Comparison of ENCODE assay signal across 16 mouse cellular contexts in genomic region chr15:77265318-77265717, GRCm38 (mm10). TPM values are rescaled to one million over a fixed set of nuclear protein-coding genes. Genes with fewer than 3 reads are reported as not detected.
DNase-seq lines count a peak whose midpoint lies in the region; ATAC-seq and TF ChIP-seq lines count a peak whose summit lies in the region.
"Had no signal": no experiment of that assay in that cellular context is flagged by ENCODE, and none has a peak within 500 bp of the region (broad histone marks: within the 10 kb centered on the region; RNA-seq: fewer than 3 reads in every experiment).

No protein-coding gene starts in this region.

- no peaks in the 10 kb centered on the region for H3K27me3 ChIP-seq in heart, embryonic 10.5 days (ENCODE audit: insufficient read depth, poor library complexity, severe bottlenecking)
- H3K27me3 ChIP-seq in intestine, embryonic 15.5 days (replicated peaks): no peaks in the 10 kb centered on the region
- H3K27me3 ChIP-seq in intestine, embryonic 16.5 days (replicated peaks; ENCODE audit: control insufficient read depth, insufficient read depth, low read length): no peaks in the 10 kb centered on the region
- no peaks in the 10 kb centered on the region for H3K27me3 ChIP-seq in neural tube, embryonic 11.5 days (ENCODE audit: control insufficient read depth, insufficient read depth, low read length)

- peak overlapping the region; percentile 60 for H3K27ac ChIP-seq in heart, embryonic 10.5 days
- no peak overlapping the region for H3K27ac ChIP-seq in intestine, embryonic 15.5 days
- H3K27ac ChIP-seq in intestine, embryonic 16.5 days (ENCODE audit: low read length): no peak overlapping the region
- no peak overlapping the region for H3K27ac ChIP-seq in neural tube, embryonic 11.5 days (ENCODE audit: low read depth, low read length)
- H3K27ac ChIP-seq: hindbrain, postnatal 0 days; kidney, postnatal 0 days had no signal

- H3K36me3 ChIP-seq in heart, embryonic 10.5 days: no peaks in the 10 kb centered on the region
- H3K36me3 ChIP-seq in intestine, embryonic 15.5 days: no peaks in the 10 kb centered on the region
- H3K36me3 ChIP-seq in intestine, embryonic 16.5 days (ENCODE audit: control insufficient read depth, insufficient read depth, low read length): 0 out of 2 replicates have a peak, but pooled peaks cover 3% of the 10 kb centered on the region
- H3K36me3 ChIP-seq in neural tube, embryonic 11.5 days (ENCODE audit: control insufficient read depth, insufficient read depth, low read length): no peaks in the 10 kb centered on the region

- TF ChIP-seq CTCF in brain, embryonic 14.5 days (IDR thresholded peaks at IDR 0.05; ENCODE audit: borderline replicate concordance, extremely low read depth, insufficient read depth, insufficient read length): no peak

- TF ChIP-seq POLR2A in brain, embryonic 14.5 days (IDR thresholded peaks at IDR 0.05; ENCODE audit: borderline replicate concordance, extremely low read depth, insufficient read depth, insufficient read length, poor library complexity, severe bottlenecking): no peak

- 31% methylated on average over 4 of the region's 4 CpGs for WGBS in heart, embryonic 10.5 days
- WGBS in intestine, embryonic 15.5 days: 25% methylated on average over 4 of the region's 4 CpGs
- WGBS in intestine, embryonic 16.5 days: 30% methylated on average over 4 of the region's 4 CpGs
- 42% methylated on average over 4 of the region's 4 CpGs for WGBS in neural tube, embryonic 11.5 days

- H3K9me3 ChIP-seq in heart, embryonic 10.5 days: no peaks in the 10 kb centered on the region
- no peaks in the 10 kb centered on the region for H3K9me3 ChIP-seq in intestine, embryonic 15.5 days
- no peaks in the 10 kb centered on the region for H3K9me3 ChIP-seq in intestine, embryonic 16.5 days (ENCODE audit: control insufficient read depth, low read length)
- H3K9me3 ChIP-seq in neural tube, embryonic 11.5 days (ENCODE audit: control insufficient read depth, low read length): no peaks in the 10 kb centered on the region

- peak; percentile 81 for DNase-seq in heart, embryonic 10.5 days (ENCODE audit: low spot score)
- DNase-seq in heart, adult 18-20 months: no peak
- peak; percentile 23 for DNase-seq in brain, embryonic 14.5 days (ENCODE audit: low read depth)
- DNase-seq in neural tube, embryonic 11.5 days (ENCODE audit: low spot score): peak; percentile 31
- no peak for DNase-seq in adipocyte (ENCODE audit: low spot score)
- DNase-seq in frontal cortex, postnatal 36 days (ENCODE audit: low spot score in 2 of 2): no peak
- DNase-seq: adrenal gland, postnatal 36 days; B cell, adult 2 months; cerebellum, adult 11-12 months; liver, postnatal 0 days; right cerebral cortex, adult 18-20 months; thymus, adult 18-20 months had no signal

- no peak overlapping the region for H3K9ac ChIP-seq in intestine, embryonic 15.5 days
- no peak overlapping the region for H3K9ac ChIP-seq in intestine, embryonic 16.5 days (ENCODE audit: low read depth, low read length)
- no peak overlapping the region for H3K9ac ChIP-seq in neural tube, embryonic 11.5 days (ENCODE audit: low read length)
- H3K9ac ChIP-seq: liver, postnatal 0 days had no signal

- H3K4me2 ChIP-seq in intestine, embryonic 15.5 days (replicated peaks): no peak overlapping the region
- no peak overlapping the region for H3K4me2 ChIP-seq in intestine, embryonic 16.5 days (ENCODE audit: low read depth, low read length)
- H3K4me2 ChIP-seq in neural tube, embryonic 11.5 days (ENCODE audit: low read depth): no peak overlapping the region

- H3K4me3 ChIP-seq in heart, embryonic 10.5 days: no peak overlapping the region
- no peak overlapping the region for H3K4me3 ChIP-seq in intestine, embryonic 15.5 days (replicated peaks)
- H3K4me3 ChIP-seq in intestine, embryonic 16.5 days (ENCODE audit: low read length): no peak overlapping the region
- H3K4me3 ChIP-seq in neural tube, embryonic 11.5 days (ENCODE audit: low read depth, low read length): no peak overlapping the region

- 0 out of 2 replicates have a peak, but pooled peaks have one; percentile 14 for ATAC-seq in intestine, embryonic 15.5 days
- ATAC-seq in intestine, embryonic 16.5 days: no peak
- ATAC-seq in neural tube, embryonic 11.5 days (ENCODE audit: insufficient read depth, low FRiP score, low TSS enrichment): no peak
- ATAC-seq: hindbrain, postnatal 0 days; liver, postnatal 0 days had no signal

- peaks cover 39% of the 10 kb centered on the region for H3K4me1 ChIP-seq in heart, embryonic 10.5 days
- H3K4me1 ChIP-seq in intestine, embryonic 15.5 days (replicated peaks): peaks cover 23% of the 10 kb centered on the region
- peaks cover 34% of the 10 kb centered on the region for H3K4me1 ChIP-seq in intestine, embryonic 16.5 days (ENCODE audit: control insufficient read depth, insufficient read depth, low read length)
- peaks cover 7% of the 10 kb centered on the region for H3K4me1 ChIP-seq in neural tube, embryonic 11.5 days (ENCODE audit: control insufficient read depth, insufficient read depth, low read length)

RNA-seq across cellular contexts. Expression of gene Rbfox2, which starts 41.5 kb away (rescaled TPM):
- polyA plus RNA-seq in heart, embryonic 10.5 days (2016; fragmentation: Nextera tagmentation; extraction: Ambion mirVana): 76.2 and 96.5 TPM in 2 replicates
- 10 to 100 TPM; 86.5 to 90.5 TPM for total RNA-seq in heart, adult 18-20 months (2021)
- polyA plus RNA-seq in intestine, embryonic 15.5 days (2015; fragmentation: Nextera tagmentation; extraction: Ambion mirVana): 42.6 and 44.8 TPM in 2 replicates
- polyA plus RNA-seq in intestine, embryonic 16.5 days (2015; fragmentation: Nextera tagmentation; extraction: Ambion mirVana): 31.5 and 34.0 TPM in 2 replicates
- polyA plus RNA-seq in brain, embryonic 14.5 days (2012; rRNA removed): 315 and 367 TPM in 2 replicates
- polyA plus RNA-seq in neural tube, embryonic 11.5 days (2014; fragmentation: Nextera tagmentation; extraction: Ambion mirVana): 123 and 125 TPM in 2 replicates

Comparison
In these comparisons a context has a peak if more than half of its experiments do, and no peak if none do; other contexts are left out.
1. DNase-seq: peak in heart, embryonic 10.5 days (single experiment), brain, embryonic 14.5 days (single experiment) and neural tube, embryonic 11.5 days (single experiment); none in heart, adult 18-20 months (0 of 2), adipocyte (single experiment) and frontal cortex, postnatal 36 days (0 of 2).